In genomic region chr6:85927476-85928464, GRCm38 (mm10) we compare ENCODE assay signal across 28 mouse cellular contexts. TPM values are rescaled to one million over a fixed set of nuclear protein-coding genes. Genes with fewer than 3 reads are reported as not detected.
DNase-seq lines count a peak whose midpoint lies in the region; ATAC-seq and TF ChIP-seq lines count a peak whose summit lies in the region.
"Had no signal": no experiment of that assay in that cellular context is flagged by ENCODE, and none has a peak within 500 bp of the region (broad histone marks: within the 10 kb centered on the region; RNA-seq: fewer than 3 reads in every experiment).

No protein-coding gene starts in this region.

- H3K27me3 ChIP-seq in liver, embryonic 15.5 days, result no peaks in the 10 kb centered on the region
- no peaks in the 10 kb centered on the region for H3K27me3 ChIP-seq in liver, embryonic 11.5 days (replicated peaks; ENCODE audit: control insufficient read depth, insufficient read depth, low read length)
- no peaks in the 10 kb centered on the region for H3K27me3 ChIP-seq in small intestine, adult 2 months (ENCODE audit: control insufficient read depth, insufficient read depth, low read length)
- H3K27me3 ChIP-seq: CH12.LX; heart, embryonic 13.5 days; hindbrain, embryonic 12.5 days had no signal

- no peak for DNase-seq in liver, embryonic 11.5 days (ENCODE audit: low spot score)
- DNase-seq in kidney, adult 8-10 months, result peak; percentile 76 to 88
- peak; percentile 50 for DNase-seq in kidney, postnatal 10 days
- DNase-seq in neural tube, embryonic 10.5 days (ENCODE audit: extremely low spot score, low spot score), result no peak
- DNase-seq in MN1 (ENCODE audit: low spot score), result no peak
- DNase-seq: B cell, adult 2 months; cerebellum, adult 11-12 months; cerebellum, postnatal 10 days; gastrocnemius, postnatal 25 days; heart, adult 2 months; heart, postnatal 14 days; lung, postnatal 10 days; midbrain, embryonic 14.5 days; right cerebral cortex, postnatal 4 days; thymus, adult 2 months; thymus, postnatal 4 days had no signal

- peaks cover 5% of the 10 kb centered on the region; the same call in 1 of the 2 replicates for H3K4me1 ChIP-seq in liver, embryonic 15.5 days (replicated peaks)
- no peaks in the 10 kb centered on the region for H3K4me1 ChIP-seq in liver, embryonic 11.5 days (replicated peaks; ENCODE audit: control insufficient read depth, insufficient read depth, low read length)
- H3K4me1 ChIP-seq in small intestine, adult 2 months (ENCODE audit: control insufficient read depth, insufficient read depth, insufficient read length, low read length), result peaks cover 24% of the 10 kb centered on the region; the same call in 1 of the 2 replicates
- H3K4me1 ChIP-seq: embryonic facial prominence, embryonic 10.5 days; heart, embryonic 13.5 days; hindbrain, embryonic 12.5 days had no signal

- no peaks in the 10 kb centered on the region for H3K9me3 ChIP-seq in liver, embryonic 15.5 days (replicated peaks)
- H3K9me3 ChIP-seq in liver, embryonic 11.5 days (ENCODE audit: control insufficient read depth, low read length), result no peaks in the 10 kb centered on the region
- H3K9me3 ChIP-seq: embryonic facial prominence, embryonic 10.5 days; G1E; heart, embryonic 13.5 days; hindbrain, embryonic 12.5 days had no signal

- ATAC-seq in liver, embryonic 15.5 days (ENCODE audit: insufficient read depth), result 0 out of 2 replicates have a peak, but pooled peaks have one; percentile 47
- ATAC-seq in liver, embryonic 11.5 days (replicated peaks; ENCODE audit: low FRiP score), result no peak
- ATAC-seq: forebrain, embryonic 16.5 days had no signal

- H3K9ac ChIP-seq in liver, embryonic 15.5 days, result no peak overlapping the region
- H3K9ac ChIP-seq in liver, embryonic 11.5 days (ENCODE audit: low read depth, low read length), result no peak overlapping the region
- H3K9ac ChIP-seq: heart, embryonic 13.5 days; hindbrain, embryonic 12.5 days; liver, embryonic 14.5 days had no signal

- H3K27ac ChIP-seq in liver, embryonic 15.5 days (replicated peaks), result 0 out of 2 replicates have a peak overlapping the region, but pooled peaks have one; percentile 39
- no peak overlapping the region for H3K27ac ChIP-seq in liver, embryonic 11.5 days (ENCODE audit: low read depth, low read length)
- peak overlapping the region; percentile 85 for H3K27ac ChIP-seq in small intestine, adult 2 months (ENCODE audit: insufficient read depth, low read depth, low read length)
- H3K27ac ChIP-seq: embryonic facial prominence, embryonic 10.5 days; heart, adult 2 months; heart, embryonic 13.5 days; hindbrain, embryonic 12.5 days; liver, embryonic 14.5 days; stomach, postnatal 0 days had no signal

- peaks cover 46% of the 10 kb centered on the region for H3K36me3 ChIP-seq in liver, embryonic 15.5 days (replicated peaks)
- peaks cover 29% of the 10 kb centered on the region for H3K36me3 ChIP-seq in liver, embryonic 11.5 days (ENCODE audit: control insufficient read depth, insufficient read depth, low read length)
- H3K36me3 ChIP-seq in small intestine, adult 2 months (ENCODE audit: control insufficient read depth, insufficient read depth, low read length), result peaks cover 59% of the 10 kb centered on the region

- WGBS in liver, embryonic 15.5 days (ENCODE audit: insufficient replicate concordance), result 75% methylated on average over 9 of the region's 9 CpGs
- WGBS in liver, embryonic 11.5 days, result 89% methylated on average over 9 of the region's 9 CpGs
- 56% methylated on average over 9 of the region's 9 CpGs for WGBS in small intestine, adult 2 months

- no peak overlapping the region for H3K4me3 ChIP-seq in liver, embryonic 15.5 days (replicated peaks)
- no peak overlapping the region for H3K4me3 ChIP-seq in liver, embryonic 11.5 days (ENCODE audit: low read depth, low read length)
- no peak overlapping the region for H3K4me3 ChIP-seq in small intestine, adult 2 months (ENCODE audit: low read depth, low read length)
- H3K4me3 ChIP-seq: embryonic facial prominence, embryonic 10.5 days; heart, adult 2 months; heart, embryonic 13.5 days; hindbrain, embryonic 12.5 days had no signal

- TF ChIP-seq POLR2A in small intestine, adult 2 months (IDR thresholded peaks at IDR 0.05; ENCODE audit: low read depth, low read length), result no peak

- no peak for TF ChIP-seq CTCF in small intestine, adult 2 months (IDR thresholded peaks at IDR 0.05; ENCODE audit: extremely low read depth, insufficient read length, insufficient replicate concordance, low read depth, low read length)

- H3K4me2 ChIP-seq in liver, embryonic 15.5 days, result no peak overlapping the region
- no peak overlapping the region for H3K4me2 ChIP-seq in liver, embryonic 11.5 days
- H3K4me2 ChIP-seq: heart, embryonic 13.5 days; hindbrain, embryonic 12.5 days had no signal

RNA-seq across cellular contexts. Expression of gene Nat8f1, which starts 12.3 kb away (rescaled TPM):
- 11.8 and 15.2 TPM in 2 replicates for polyA plus RNA-seq in liver, embryonic 15.5 days (2015; fragmentation: Nextera tagmentation; extraction: Ambion mirVana)
- polyA plus RNA-seq in liver, embryonic 11.5 days (2014; fragmentation: Nextera tagmentation; extraction: Ambion mirVana), result 5.2 and 6.8 TPM in 2 replicates
- polyA plus RNA-seq in small intestine, adult 2 months (2012; rRNA removed), result 16.0 and 21.4 TPM in 2 replicates

RNA-seq across cellular contexts. Expression of gene Tprkb, which starts 16.1 kb away (rescaled TPM):
- 14.1 and 17.4 TPM in 2 replicates for polyA plus RNA-seq in liver, embryonic 15.5 days (2015; fragmentation: Nextera tagmentation; extraction: Ambion mirVana)
- 37.1 and 38.4 TPM in 2 replicates for polyA plus RNA-seq in liver, embryonic 11.5 days (2014; fragmentation: Nextera tagmentation; extraction: Ambion mirVana)
- polyA plus RNA-seq in small intestine, adult 2 months (2012; rRNA removed), result 6.8 and 16.0 TPM in 2 replicates

RNA-seq across cellular contexts. Expression of gene Nat8f4, which starts 23.1 kb away (rescaled TPM):
- 1.3 and 1.7 TPM in 2 replicates for polyA plus RNA-seq in liver, embryonic 15.5 days (2015; fragmentation: Nextera tagmentation; extraction: Ambion mirVana)
- polyA plus RNA-seq in liver, embryonic 11.5 days (2014; fragmentation: Nextera tagmentation; extraction: Ambion mirVana), result 1.9 TPM in 2 replicates
- 15.6 and 32.6 TPM in 2 replicates for polyA plus RNA-seq in small intestine, adult 2 months (2012; rRNA removed)

RNA-seq across cellular contexts. Expression of gene Dusp11, which starts 33.7 kb away (rescaled TPM):
- 20.0 and 22.8 TPM in 2 replicates for polyA plus RNA-seq in liver, embryonic 15.5 days (2015; fragmentation: Nextera tagmentation; extraction: Ambion mirVana)
- 58.7 and 59.9 TPM in 2 replicates for polyA plus RNA-seq in liver, embryonic 11.5 days (2014; fragmentation: Nextera tagmentation; extraction: Ambion mirVana)
- polyA plus RNA-seq in small intestine, adult 2 months (2012; rRNA removed), result 8.2 and 18.7 TPM in 2 replicates

RNA-seq across cellular contexts. Expression of gene Nat8f2, which starts 58.8 kb away (rescaled TPM):
- not detected in 2 replicates for polyA plus RNA-seq in liver, embryonic 15.5 days (2015; fragmentation: Nextera tagmentation; extraction: Ambion mirVana)
- polyA plus RNA-seq in liver, embryonic 11.5 days (2014; fragmentation: Nextera tagmentation; extraction: Ambion mirVana), result not detected in 2 replicates
- polyA plus RNA-seq in small intestine, adult 2 months (2012; rRNA removed), result 0.23 and 0.66 TPM in 2 replicates
- polyA plus RNA-seq: embryonic facial prominence, embryonic 10.5 days; forebrain, embryonic 16.5 days; G1E; heart, adult 2 months; heart, embryonic 13.5 days; hindbrain, embryonic 12.5 days; limb, embryonic 11.5 days; liver, embryonic 14.5 days; midbrain, embryonic 14.5 days; neural tube, embryonic 14.5 days; stomach, postnatal 0 days had no signal

Comparison
In these comparisons a context has a peak if more than half of its experiments do, and no peak if none do; other contexts are left out.
1. DNase-seq: peak in kidney, adult 8-10 months (2 of 2) and kidney, postnatal 10 days (single experiment); none in liver, embryonic 11.5 days (single experiment), neural tube, embryonic 10.5 days (single experiment) and MN1 (single experiment).